Mouse (Mus musculus) splenic B cell, adult 2 months (primary cell): ENCODE measurements around the gene Trim33.

ENCODE experiments used
- DNase-seq: peaks from one replicate; pipeline ENCODE4 v3.0.0-alpha.2; 2011; ENCODE audit warnings: low read depth, low spot score
- H3K27me3 ChIP-seq: 2 replicates; pipeline ENCODE4 v1.6.1; 2012; ENCODE audit warnings: mild to moderate bottlenecking, low read length, moderate library complexity, mixed read lengths; ENCODE audit not compliant: control insufficient read depth, poor library complexity, insufficient read depth, severe bottlenecking
- H3K36me3 ChIP-seq: 2 replicates; pipeline ENCODE4 v1.6.1; 2012; ENCODE audit warnings: mild to moderate bottlenecking, low read length, moderate library complexity, mixed read lengths; ENCODE audit not compliant: control insufficient read depth, poor library complexity, insufficient read depth, severe bottlenecking

Gene Trim33

DNA sequence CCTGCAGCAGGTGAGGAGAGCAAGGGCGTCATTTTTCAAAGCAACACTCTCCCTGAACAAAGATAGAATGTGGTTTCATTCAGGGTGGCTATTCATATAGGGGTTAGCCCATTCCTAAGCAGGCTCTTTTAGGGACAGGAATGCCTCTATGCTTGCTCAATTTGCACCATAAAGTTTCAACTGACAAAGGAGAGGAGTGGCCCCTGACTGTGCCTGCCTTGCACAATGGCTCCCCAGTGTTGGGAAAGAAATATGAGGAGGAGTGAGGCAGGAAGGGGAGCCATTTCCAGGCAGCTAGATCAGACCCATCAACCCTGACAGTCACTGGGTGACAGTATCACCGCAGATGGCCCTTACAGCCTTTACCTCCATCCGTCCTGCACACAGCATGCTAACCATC, 100.3 kb downstream of the Trim33 start:
- no peaks in the 10 kb centered on the region for H3K27me3 ChIP-seq
- DNase-seq = no peak
- no peaks in the 10 kb centered on the region for H3K36me3 ChIP-seq

DNA sequence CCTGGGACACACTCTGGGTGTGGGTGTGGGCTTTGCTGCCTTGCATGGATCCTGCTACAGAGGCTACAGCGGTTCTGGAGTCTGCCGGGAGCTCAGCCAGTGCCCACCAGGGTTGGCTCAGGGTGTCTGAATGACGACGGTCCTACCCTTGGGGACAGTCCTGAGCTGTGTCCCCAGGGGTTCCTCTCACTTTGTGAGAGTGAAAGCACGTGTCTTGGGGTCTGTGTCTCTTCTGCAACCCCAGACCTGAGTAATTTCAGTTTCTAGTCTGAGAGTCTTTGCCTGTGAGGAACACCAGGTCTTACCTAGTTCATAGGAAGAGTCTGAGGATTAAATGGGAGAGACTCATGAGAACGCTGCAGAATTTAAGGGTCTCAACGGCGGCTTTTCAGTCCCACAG, 101.7 kb downstream of the Trim33 start:
- H3K27me3 ChIP-seq = no peaks in the 10 kb centered on the region
- peak; percentile 52 for DNase-seq

DNA sequence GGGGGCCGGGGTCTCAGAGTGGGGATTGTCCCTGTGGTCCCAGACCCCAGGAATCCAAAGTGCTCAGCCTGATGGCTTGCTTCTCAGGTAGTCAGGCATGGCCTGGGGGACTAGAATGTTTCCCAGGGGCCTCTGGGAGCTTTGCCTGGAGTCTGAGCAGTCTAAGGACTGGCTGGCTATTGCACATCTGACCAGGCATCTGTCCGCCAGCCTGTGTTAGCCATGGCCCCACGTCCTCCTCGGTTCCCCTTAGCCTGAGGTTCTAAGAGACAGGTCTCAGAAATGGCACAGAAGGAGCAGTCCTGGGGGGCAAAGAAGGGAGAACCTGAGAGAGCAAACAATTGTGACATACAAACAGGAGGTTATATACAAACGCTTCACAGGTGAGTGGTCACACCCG, 102.3 kb downstream of the Trim33 start:
- no peak for DNase-seq
- H3K27me3 ChIP-seq = no peaks in the 10 kb centered on the region
- no peaks in the 10 kb centered on the region for H3K36me3 ChIP-seq

More for the DNA sequence above, 101.7 kb downstream of the Trim33 start:
- no peaks in the 10 kb centered on the region for H3K36me3 ChIP-seq

DNA sequence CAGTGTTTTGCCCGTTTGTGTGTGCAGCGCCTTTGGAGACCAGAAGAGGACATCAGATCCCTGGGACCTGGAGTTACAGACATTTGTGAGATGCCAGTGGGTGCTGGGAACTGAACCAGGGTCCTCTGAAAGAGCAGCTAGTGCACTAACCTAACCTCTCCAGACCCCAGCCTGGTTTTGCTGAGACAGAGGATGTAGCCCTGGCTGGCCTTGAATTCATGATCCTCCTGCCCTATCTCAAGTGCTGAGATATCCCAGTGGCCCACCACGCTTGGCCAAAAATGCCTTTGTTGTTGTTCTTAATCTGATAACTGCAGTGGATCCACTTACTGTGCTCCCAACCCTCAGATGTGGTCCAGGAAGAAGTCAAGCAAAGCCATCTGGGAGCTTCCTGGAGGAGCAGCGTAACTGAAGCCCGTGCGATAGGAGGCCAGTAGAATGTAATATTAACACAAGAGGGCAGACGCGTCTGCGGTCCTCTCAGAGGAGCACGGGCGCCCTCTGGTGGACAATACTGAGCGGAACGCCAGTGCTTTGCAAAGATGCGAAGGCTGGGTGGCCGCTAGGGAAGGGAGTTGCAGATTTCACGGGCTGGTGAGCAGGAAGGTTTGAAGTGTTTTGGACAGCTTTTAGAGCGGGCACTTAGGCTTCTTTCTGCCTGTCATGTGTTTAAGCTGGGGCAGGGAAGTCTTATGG, 103.9 kb downstream of the Trim33 start:
- Histone ChIP-seq H3K36me3 (no peaks in the 10 kb centered on the region), H3K27me3 (no peaks in the 10 kb centered on the region)
- DNase-seq = peak; percentile 95

DNA sequence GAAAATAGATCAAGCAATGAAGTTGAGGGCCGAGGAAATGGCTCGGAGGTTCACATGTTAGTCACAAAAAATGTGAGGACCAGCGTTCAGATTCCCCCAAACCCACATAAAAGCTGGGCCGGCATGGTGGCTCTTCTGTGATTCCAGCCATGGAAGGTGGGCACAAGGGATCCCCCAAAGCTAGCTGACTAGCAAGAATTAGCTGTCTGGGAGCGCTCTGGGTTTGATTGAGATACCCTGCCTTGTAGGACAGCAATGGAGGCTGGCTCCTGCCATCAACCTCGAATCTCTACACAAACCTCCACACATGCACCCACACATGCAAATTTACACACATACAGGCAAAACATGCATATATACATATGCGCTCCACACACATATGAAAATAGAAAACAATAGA, 105.4 kb downstream of the Trim33 start:
- no peak for DNase-seq
- no peaks in the 10 kb centered on the region for H3K27me3 ChIP-seq
- H3K36me3 ChIP-seq = no peaks in the 10 kb centered on the region

DNA sequence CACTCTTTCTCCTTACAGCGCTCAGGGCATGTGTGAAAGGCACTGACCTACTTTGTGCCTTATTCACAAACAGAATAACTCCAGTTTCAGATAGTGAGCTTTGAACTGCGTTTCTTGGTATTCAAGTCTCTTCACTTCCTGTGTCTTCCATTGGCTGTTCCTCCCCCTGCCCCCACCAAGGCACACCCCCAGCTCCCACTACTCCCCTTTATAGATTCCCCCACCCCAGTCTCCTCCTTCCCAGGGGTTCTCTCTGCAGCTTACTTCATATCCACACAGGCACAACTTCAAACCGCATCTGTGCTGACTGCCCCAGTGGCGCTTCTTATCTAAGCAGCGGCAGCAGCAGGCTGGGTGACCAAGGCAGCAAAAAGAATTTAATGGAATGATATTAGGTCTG, 105.9 kb downstream of the Trim33 start:
- Histone ChIP-seq H3K36me3 (no peaks in the 10 kb centered on the region), H3K27me3 (no peaks in the 10 kb centered on the region)
- no peak for DNase-seq

DNA sequence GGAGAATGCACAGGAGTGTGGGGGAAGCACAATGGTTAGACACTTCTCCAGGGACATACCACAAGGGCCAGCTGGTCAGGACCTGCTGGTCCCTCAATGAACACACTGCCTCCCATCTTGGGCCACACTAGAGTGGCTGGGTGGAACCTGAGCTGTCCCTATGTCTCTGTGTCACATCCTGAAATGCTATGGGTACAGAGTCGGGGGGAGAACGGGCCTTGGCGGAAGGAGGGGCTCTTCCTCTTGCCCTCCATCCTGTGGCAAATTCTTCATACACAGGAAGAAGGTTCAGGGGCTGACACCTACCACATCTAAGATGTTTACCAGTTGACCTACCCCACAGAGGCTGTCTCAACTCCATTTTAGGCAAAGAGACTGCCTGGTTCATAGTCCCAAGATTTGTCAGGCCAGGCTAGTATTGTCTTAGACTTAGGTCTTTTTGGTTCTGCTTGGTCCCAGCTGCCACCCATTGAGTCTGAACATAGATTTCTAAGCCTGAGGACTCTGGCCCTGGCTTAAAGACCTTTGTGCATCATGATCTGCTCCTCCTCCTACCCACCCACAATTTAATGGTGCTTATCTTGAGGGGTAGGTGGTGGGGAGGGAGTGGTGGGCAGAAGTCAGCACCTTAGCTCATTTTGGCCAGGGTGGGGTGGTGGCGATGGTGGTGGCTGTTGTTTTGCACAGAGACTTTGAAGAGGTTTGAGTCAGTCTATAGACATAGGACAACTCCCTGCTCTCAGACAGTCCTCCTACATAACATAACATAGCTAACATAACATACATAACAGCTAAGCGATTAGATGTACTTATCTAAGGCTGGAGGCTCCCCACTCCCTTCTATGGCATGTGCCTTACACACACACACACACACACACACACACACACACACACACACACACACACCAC, 106.5 kb downstream of the Trim33 start:
- no peaks in the 10 kb centered on the region for H3K27me3 ChIP-seq
- no peak for DNase-seq
- H3K36me3 ChIP-seq = no peaks in the 10 kb centered on the region

DNA sequence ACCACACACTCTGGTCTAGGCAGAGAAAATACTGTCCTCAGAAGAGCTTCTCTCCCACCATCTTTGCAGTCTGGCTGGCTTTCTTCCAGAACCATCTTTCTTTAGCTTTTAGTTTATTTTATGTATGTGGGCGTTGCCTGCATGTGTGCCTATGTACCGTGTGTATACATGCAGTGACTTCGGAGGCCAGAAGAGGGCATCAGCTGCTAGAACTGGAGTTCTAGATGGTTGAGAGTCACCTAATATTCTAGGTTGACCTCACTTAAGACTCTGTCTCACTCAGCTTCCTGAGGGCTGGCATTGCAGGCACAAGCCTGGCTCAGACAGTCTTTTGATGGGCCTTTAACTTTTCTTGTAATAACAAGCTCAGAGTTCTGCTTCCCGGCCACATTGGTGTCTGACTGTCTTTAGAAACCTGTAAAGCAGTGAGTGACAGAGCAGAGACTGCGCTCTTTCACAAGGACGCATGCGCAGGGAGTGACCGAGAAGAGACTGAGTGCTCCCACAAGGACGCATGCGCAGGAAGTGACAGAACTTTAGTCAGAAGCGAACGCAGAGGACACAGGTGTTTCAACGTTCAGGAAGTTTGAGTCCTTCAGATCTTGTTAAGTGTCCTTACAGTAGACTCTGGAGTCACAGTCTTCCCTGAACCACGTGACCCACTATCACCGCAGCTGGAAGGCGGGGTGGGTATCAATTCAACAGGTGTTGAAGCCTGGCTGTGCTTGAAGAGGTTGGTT, 107.4 kb downstream of the Trim33 start:
- Histone ChIP-seq H3K36me3 (no peaks in the 10 kb centered on the region), H3K27me3 (no peaks in the 10 kb centered on the region)
- DNase-seq = peak; percentile 53

DNA sequence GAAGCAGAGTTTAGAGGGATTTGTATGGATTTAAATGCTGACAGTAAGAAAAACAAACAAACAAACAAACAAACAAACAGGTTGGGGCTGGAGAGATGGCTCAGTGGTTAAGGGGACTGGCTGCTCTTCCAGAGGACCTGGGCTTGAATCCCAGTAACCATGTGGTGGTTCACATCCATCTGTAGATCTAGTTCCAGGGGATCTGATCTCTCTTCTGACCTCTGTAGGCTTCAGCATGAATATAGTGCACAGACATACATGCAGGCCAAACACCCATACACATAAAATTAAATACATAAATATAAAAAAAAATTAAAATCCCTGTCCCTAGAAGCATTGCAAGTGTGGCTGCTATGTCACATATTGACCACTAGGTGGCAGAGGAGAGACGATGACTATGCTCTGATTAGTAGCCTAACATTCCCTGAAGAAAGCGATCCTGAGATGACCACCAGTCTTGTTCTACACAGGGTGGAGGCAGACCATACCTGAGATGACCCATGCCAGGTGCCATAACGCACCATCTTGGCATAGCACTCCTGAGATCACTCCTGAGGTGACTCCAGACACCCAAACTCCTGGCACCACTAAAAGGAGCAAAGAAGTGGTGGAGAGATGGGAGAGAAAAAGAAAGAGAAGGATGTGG, 113.6 kb downstream of the Trim33 start:
- Histone ChIP-seq H3K36me3 (no peaks in the 10 kb centered on the region), H3K27me3 (no peaks in the 10 kb centered on the region)
- peak; percentile 63 for DNase-seq

DNA sequence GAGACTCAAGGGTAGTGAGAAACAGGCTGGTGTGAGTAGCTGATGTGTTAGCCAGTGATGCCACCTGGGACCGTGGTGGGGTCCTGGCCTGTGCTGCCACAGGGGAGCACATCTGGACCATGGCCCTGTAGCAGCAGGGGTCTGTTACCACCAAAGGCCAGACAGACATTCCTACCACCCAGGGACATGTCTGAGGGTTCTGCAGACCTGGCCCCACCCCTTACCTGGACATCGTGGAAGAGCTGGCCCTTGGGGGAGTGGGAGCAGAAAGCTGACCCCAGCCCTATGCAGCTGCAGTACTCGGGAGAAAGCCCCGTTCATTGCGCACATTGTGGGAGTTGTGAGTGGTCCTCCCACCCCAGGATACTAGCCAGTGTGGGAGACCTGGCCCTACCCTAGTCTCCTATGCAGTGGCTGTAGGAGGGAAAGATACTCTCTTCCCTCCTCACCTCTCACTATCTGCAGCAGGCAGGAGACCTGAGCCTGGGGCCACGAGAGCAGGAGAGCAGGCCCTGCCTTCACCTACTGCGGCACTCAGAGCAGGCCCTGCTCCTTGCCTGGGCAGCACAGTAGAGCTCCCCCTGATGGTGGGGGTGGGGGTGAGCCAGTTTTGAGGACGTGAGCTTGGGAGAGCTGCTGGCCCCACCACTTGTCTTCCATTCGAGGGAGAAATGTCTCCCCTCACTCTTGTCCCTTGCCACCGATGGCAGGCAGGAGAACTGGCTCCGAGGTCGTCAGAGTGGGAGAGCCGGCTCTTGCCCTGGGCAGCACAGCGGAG, 114.4 kb downstream of the Trim33 start:
- no peaks in the 10 kb centered on the region for H3K36me3 ChIP-seq
- no peak for DNase-seq
- H3K27me3 ChIP-seq = no peaks in the 10 kb centered on the region

DNA sequence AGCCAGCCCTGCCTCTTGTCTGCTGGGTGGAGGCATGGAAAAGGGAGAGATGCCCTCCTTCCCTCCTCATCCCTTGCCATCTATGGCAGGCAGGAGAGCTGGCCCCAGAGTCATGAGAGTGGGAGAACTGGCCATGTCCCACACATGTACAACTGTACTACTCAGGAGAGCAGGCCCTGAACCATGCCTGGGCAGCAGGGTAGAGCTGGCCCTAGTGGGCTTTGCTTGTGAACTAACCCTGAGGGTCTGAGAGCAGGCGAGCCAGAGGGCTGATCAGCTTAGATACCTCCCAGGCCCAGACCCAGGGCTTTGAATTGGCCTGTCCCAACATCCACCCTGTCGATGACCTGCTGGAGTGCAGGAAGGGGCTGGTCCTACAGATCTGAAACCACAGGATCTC, 115.0 kb downstream of the Trim33 start:
- H3K36me3 ChIP-seq = no peaks in the 10 kb centered on the region
- no peak for DNase-seq
- H3K27me3 ChIP-seq = no peaks in the 10 kb centered on the region

DNA sequence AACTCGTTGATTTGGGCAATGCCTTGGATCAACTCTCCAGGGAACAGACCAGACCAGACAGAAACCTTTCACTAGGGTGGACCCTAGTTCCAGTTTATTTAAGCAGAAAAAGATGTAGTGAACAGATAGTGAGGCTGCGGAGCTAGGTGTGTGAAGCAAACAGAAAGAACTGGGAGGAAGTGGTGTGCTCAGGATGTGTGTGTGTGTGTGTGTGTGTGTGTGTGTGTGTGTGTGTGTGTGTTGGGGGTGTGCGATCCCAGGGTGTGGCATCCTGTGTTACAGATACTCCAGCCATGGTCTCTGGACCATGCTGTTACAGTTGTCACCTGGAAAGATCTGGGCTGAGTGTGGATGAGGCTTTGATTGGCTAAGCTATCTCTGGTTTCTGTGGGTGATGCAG, 118.4 kb downstream of the Trim33 start:
- Histone ChIP-seq H3K36me3 (no peaks in the 10 kb centered on the region), H3K27me3 (no peaks in the 10 kb centered on the region)
- no peak for DNase-seq

DNA sequence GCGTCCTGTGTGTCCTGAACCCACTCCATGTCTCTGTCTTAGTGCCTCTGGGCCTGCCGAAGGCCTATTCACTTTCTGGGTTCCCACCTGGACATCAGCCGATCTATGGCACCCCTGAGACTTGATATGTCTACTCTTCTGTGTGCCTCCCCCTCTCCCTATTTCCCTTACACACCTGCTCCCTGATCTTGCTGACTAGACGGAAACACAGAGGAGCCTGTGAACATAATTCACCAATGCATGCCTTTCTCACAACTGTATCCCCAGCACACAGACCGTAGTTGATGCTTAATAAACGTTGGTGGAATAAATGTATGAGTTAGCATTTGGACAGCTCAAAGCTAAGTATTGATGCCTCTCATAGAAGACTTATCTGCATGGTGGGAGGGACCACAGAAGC, 121.7 kb downstream of the Trim33 start:
- H3K36me3 ChIP-seq = no peaks in the 10 kb centered on the region
- DNase-seq = no peak
- no peaks in the 10 kb centered on the region; the same call in 1 of the 2 replicates for H3K27me3 ChIP-seq
